Mouse (Mus musculus) cerebellum, postnatal 4 days (tissue): Measurements from ENCODE around the gene Creg1.

ENCODE experiments used
- DNase-seq, 2 experiments: peaks; one replicate each; pipeline ENCODE4 v3.0.0; 2022; ENCODE audit warnings: low spot score in 2 of 2, mixed read lengths in 1 of 2

The Creg1 gene

GRCm38 (mm10) chr1:165763635-165764372 is at the start of gene Creg1:
Creg1 (plus strand) TSS chr1:165763746.
- peak; percentile 77 to 87 for DNase-seq

- no peak for DNase-seq
Measured at GRCm38 (mm10) chr1:165713798-165714197, 49.7 kb upstream of the Creg1 start.

- no peak for DNase-seq
Measured at GRCm38 (mm10) chr1:165716426-165716825, 47.1 kb upstream of the Creg1 start.

- no peak for DNase-seq
Measured at GRCm38 (mm10) chr1:165717711-165718542, 45.6 kb upstream of the Creg1 start.

GRCm38 (mm10) chr1:165718543-165719105 is 44.9 kb upstream of the Creg1 start:
- no peak for DNase-seq

GRCm38 (mm10) chr1:165722531-165723123 is 40.9 kb upstream of the Creg1 start:
- no peak for DNase-seq

GRCm38 (mm10) chr1:165724219-165725033 is 39.1 kb upstream of the Creg1 start:
- no peak for DNase-seq

- DNase-seq, result no peak
Measured at GRCm38 (mm10) chr1:165725039-165725644, 38.4 kb upstream of the Creg1 start.

GRCm38 (mm10) chr1:165726986-165727385 is 36.6 kb upstream of the Creg1 start:
- DNase-seq, result no peak

GRCm38 (mm10) chr1:165728057-165728639 is 35.4 kb upstream of the Creg1 start:
- DNase-seq, result no peak

- no peak for DNase-seq
Measured at GRCm38 (mm10) chr1:165730129-165730528, 33.4 kb upstream of the Creg1 start.

GRCm38 (mm10) chr1:165731553-165731952 is 32.0 kb upstream of the Creg1 start:
- no peak for DNase-seq

- no peak for DNase-seq
Measured at GRCm38 (mm10) chr1:165734840-165735239, 28.7 kb upstream of the Creg1 start.

- peak; percentile 86 to 87 for DNase-seq
Measured at GRCm38 (mm10) chr1:165735826-165736818, 27.4 kb upstream of the Creg1 start.

GRCm38 (mm10) chr1:165737451-165737850 is 26.1 kb upstream of the Creg1 start:
- no peak for DNase-seq

- no peak for DNase-seq
Measured at GRCm38 (mm10) chr1:165737867-165738266, 25.7 kb upstream of the Creg1 start.

- DNase-seq, result no peak
Measured at GRCm38 (mm10) chr1:165738985-165739384, 24.6 kb upstream of the Creg1 start.

- DNase-seq, result no peak
Measured at GRCm38 (mm10) chr1:165741989-165742388, 21.6 kb upstream of the Creg1 start.

GRCm38 (mm10) chr1:165748053-165748452 is 15.5 kb upstream of the Creg1 start:
- no peak for DNase-seq
